ENCODE assay signal across 15 mouse cellular contexts in the genomic region with DNA sequence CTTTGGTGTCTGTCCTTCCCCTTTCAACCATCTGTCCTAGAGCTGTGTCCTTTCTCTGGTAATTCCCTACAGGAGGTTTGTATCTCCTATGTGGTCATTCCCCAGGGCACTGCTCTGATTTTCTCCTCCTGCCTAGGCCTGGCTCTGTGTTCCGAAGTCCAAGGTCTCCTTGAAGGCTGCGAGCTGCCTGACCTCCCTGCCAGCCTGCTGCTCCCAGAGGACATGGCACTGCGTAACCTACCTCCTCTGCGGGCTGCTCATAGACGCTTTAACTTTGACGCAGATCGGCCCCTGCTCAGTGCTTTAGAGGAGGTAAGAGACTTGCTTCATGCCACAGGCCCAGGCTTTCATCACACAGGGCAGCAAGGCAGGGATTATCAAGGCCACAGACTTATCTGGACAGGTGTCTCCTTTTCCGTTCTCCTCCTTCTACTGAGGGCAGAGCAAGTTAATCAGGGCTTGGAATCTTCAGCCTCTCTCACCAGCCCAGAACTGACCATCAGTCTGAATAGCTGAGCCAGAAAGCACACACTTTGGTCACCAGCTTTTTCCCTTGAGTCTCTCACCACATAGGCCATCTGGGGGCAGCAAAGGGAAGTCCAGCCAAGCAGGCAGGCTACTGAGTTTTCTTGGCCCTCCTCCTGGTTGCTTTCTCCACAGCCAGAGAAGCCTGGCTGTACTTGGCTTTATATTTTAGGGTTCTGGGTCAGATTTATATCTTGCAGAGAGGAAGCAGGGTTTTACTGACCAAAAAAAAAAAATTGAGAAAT. TPM values are rescaled to one million over a fixed set of nuclear protein-coding genes. Genes with fewer than 3 reads are reported as not detected.
DNase-seq lines count a peak whose midpoint lies in the region; ATAC-seq lines count a peak whose summit lies in the region.
"Had no signal": no experiment of that assay in that cellular context is flagged by ENCODE, and none has a peak within 500 bp of the region (broad histone marks: within the 10 kb centered on the region; RNA-seq: fewer than 3 reads in every experiment).

No protein-coding gene starts in this region.

- no peak for ATAC-seq in kidney, embryonic 15.5 days (replicated peaks; ENCODE audit: low FRiP score)
- no peak for ATAC-seq in forebrain, embryonic 15.5 days (replicated peaks)
- ATAC-seq: activated CD4-positive, CD25-positive, alpha-beta regulatory T cell, adult 4 months had no signal

- peak; percentile 24 for DNase-seq in embryo, embryonic 10 days (ENCODE audit: low spot score)
- DNase-seq in embryo, embryonic 10.5 days (ENCODE audit: low spot score) = no peak
- DNase-seq in kidney, adult 9 months = peak; percentile 54
- peak; percentile 40 for DNase-seq in 416B (ENCODE audit: low read depth)
- peak; percentile 80 for DNase-seq in adrenal gland, postnatal 14 days
- no peak for DNase-seq in B cell, adult 2 months
- DNase-seq: embryo, embryonic 11 days had no signal

- H3K9me3 ChIP-seq in kidney, embryonic 15.5 days (replicated peaks) = no peaks in the 10 kb centered on the region
- H3K9me3 ChIP-seq in forebrain, embryonic 15.5 days = no peaks in the 10 kb centered on the region
- H3K9me3 ChIP-seq: neural tube, embryonic 13.5 days had no signal

- H3K36me3 ChIP-seq in kidney, embryonic 15.5 days = peaks cover 100% of the 10 kb centered on the region
- H3K36me3 ChIP-seq in forebrain, embryonic 15.5 days = peaks cover 95% of the 10 kb centered on the region

- H3K9ac ChIP-seq in kidney, embryonic 15.5 days = no peak overlapping the region
- H3K9ac ChIP-seq in forebrain, embryonic 15.5 days (replicated peaks) = no peak overlapping the region
- H3K9ac ChIP-seq: hindbrain, embryonic 14.5 days; neural tube, embryonic 13.5 days had no signal

- H3K27me3 ChIP-seq in kidney, embryonic 15.5 days = no peaks in the 10 kb centered on the region
- no peaks in the 10 kb centered on the region for H3K27me3 ChIP-seq in forebrain, embryonic 15.5 days
- H3K27me3 ChIP-seq: CH12.LX; neural tube, embryonic 13.5 days had no signal

- no peak overlapping the region for H3K4me3 ChIP-seq in kidney, embryonic 15.5 days (replicated peaks)
- no peak overlapping the region for H3K4me3 ChIP-seq in forebrain, embryonic 15.5 days
- H3K4me3 ChIP-seq: neural tube, embryonic 13.5 days had no signal

- no peak overlapping the region for H3K4me2 ChIP-seq in kidney, embryonic 15.5 days
- H3K4me2 ChIP-seq in forebrain, embryonic 15.5 days (replicated peaks) = no peak overlapping the region
- H3K4me2 ChIP-seq: hindbrain, embryonic 14.5 days; neural tube, embryonic 13.5 days had no signal

- H3K4me1 ChIP-seq in kidney, embryonic 15.5 days = no peaks in the 10 kb centered on the region
- no peaks in the 10 kb centered on the region for H3K4me1 ChIP-seq in forebrain, embryonic 15.5 days
- H3K4me1 ChIP-seq: neural tube, embryonic 13.5 days had no signal

- H3K27ac ChIP-seq in kidney, embryonic 15.5 days = no peak overlapping the region
- no peak overlapping the region for H3K27ac ChIP-seq in forebrain, embryonic 15.5 days (replicated peaks)
- H3K27ac ChIP-seq: hindbrain, embryonic 14.5 days; neural tube, embryonic 13.5 days had no signal

- WGBS in kidney, embryonic 15.5 days = 96% methylated on average over 8 of the region's 8 CpGs
- WGBS in forebrain, embryonic 15.5 days = 95% methylated on average over 8 of the region's 8 CpGs

RNA-seq across cellular contexts. Expression of a gene that starts 9.8 kb away (rescaled TPM):
- 11.9 and 14.5 TPM in 2 replicates for polyA plus RNA-seq in kidney, embryonic 15.5 days (2015; fragmentation: Nextera tagmentation; extraction: Ambion mirVana)
- total RNA-seq in adrenal gland, postnatal 14 days (2021) = 3.0 TPM in 2 replicates
- polyA plus RNA-seq in forebrain, embryonic 15.5 days (2015; fragmentation: Nextera tagmentation; extraction: Ambion mirVana) = 0.94 and 1.0 TPM in 2 replicates
- polyA plus RNA-seq: activated CD4-positive, CD25-positive, alpha-beta regulatory T cell, adult 4 months had no signal

RNA-seq across cellular contexts. Expression of a gene that starts 18.0 kb away (rescaled TPM):
- 0.39 and 0.48 TPM in 2 replicates for polyA plus RNA-seq in kidney, embryonic 15.5 days (2015; fragmentation: Nextera tagmentation; extraction: Ambion mirVana)
- total RNA-seq in adrenal gland, postnatal 14 days (2021) = 0.67 and 0.94 TPM in 2 replicates
- 0.27 TPM in 1 of 2 replicates, not detected in the other for polyA plus RNA-seq in forebrain, embryonic 15.5 days (2015; fragmentation: Nextera tagmentation; extraction: Ambion mirVana)
- polyA plus RNA-seq: activated CD4-positive, CD25-positive, alpha-beta regulatory T cell, adult 4 months; forebrain, embryonic 11.5 days; neural tube, embryonic 13.5 days had no signal

RNA-seq across cellular contexts. Expression of a gene that starts 18.5 kb away (rescaled TPM):
- polyA plus RNA-seq in kidney, embryonic 15.5 days (2015; fragmentation: Nextera tagmentation; extraction: Ambion mirVana) = 56.3 and 63.1 TPM in 2 replicates
- total RNA-seq in adrenal gland, postnatal 14 days (2021) = 44.5 and 55.1 TPM in 2 replicates
- 59.8 and 65.1 TPM in 2 replicates for polyA plus RNA-seq in forebrain, embryonic 15.5 days (2015; fragmentation: Nextera tagmentation; extraction: Ambion mirVana)

RNA-seq across cellular contexts. Expression of a gene that starts 18.6 kb away (rescaled TPM):
- 5.2 and 6.6 TPM in 2 replicates for polyA plus RNA-seq in kidney, embryonic 15.5 days (2015; fragmentation: Nextera tagmentation; extraction: Ambion mirVana)
- 15.9 and 22.2 TPM in 2 replicates for total RNA-seq in adrenal gland, postnatal 14 days (2021)
- polyA plus RNA-seq in forebrain, embryonic 15.5 days (2015; fragmentation: Nextera tagmentation; extraction: Ambion mirVana) = 1.7 and 2.0 TPM in 2 replicates

RNA-seq across cellular contexts. Expression of a gene that starts 23.9 kb away (rescaled TPM):
- 3.4 TPM in 1 of 2 replicates, not detected in the other for polyA plus RNA-seq in kidney, embryonic 15.5 days (2015; fragmentation: Nextera tagmentation; extraction: Ambion mirVana)
- total RNA-seq in adrenal gland, postnatal 14 days (2021) = not detected in 2 replicates
- polyA plus RNA-seq in forebrain, embryonic 15.5 days (2015; fragmentation: Nextera tagmentation; extraction: Ambion mirVana) = not detected in 2 replicates
- total RNA-seq: CH12.LX had no signal
- polyA plus RNA-seq: activated CD4-positive, CD25-positive, alpha-beta regulatory T cell, adult 4 months; forebrain, embryonic 11.5 days; hindbrain, embryonic 14.5 days; liver, embryonic 16.5 days; neural tube, embryonic 13.5 days had no signal

Comparison
In these comparisons a context has a peak if more than half of its experiments do, and no peak if none do; other contexts are left out.
1. DNase-seq: peak in embryo, embryonic 10 days (single experiment), kidney, adult 9 months (single experiment), 416B (single experiment) and adrenal gland, postnatal 14 days (single experiment); none in embryo, embryonic 10.5 days (single experiment) and B cell, adult 2 months (0 of 2).